Mouse (Mus musculus): ENCODE results near the gene Slc9a9. TPM values are rescaled to one million over a fixed set of nuclear protein-coding genes. Genes with fewer than 3 reads are reported as not detected.
A peak's percentile ranks its signal among the peaks of the same experiment; 100 is the strongest.

Gene Slc9a9
- polyA plus RNA-seq, 2 experiments, result 3.7 to 5.1 TPM

DNA sequence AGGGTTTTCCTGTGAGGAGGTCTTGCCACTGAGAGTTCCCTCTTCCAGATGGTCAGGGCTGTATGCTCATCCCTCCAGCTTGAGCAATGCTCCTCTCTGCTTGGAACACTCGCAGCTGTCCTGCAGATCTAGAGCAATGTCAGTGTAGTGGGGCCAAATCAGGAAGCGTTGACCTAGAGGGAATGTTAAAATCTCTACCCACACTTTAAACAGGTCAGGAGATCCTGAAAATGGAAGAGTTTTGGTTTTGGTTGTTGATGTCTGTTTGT is 36.0 kb downstream of the Slc9a9 start:
- no peak for ATAC-seq (ENCODE audit: low FRiP score, low read depth)

DNA sequence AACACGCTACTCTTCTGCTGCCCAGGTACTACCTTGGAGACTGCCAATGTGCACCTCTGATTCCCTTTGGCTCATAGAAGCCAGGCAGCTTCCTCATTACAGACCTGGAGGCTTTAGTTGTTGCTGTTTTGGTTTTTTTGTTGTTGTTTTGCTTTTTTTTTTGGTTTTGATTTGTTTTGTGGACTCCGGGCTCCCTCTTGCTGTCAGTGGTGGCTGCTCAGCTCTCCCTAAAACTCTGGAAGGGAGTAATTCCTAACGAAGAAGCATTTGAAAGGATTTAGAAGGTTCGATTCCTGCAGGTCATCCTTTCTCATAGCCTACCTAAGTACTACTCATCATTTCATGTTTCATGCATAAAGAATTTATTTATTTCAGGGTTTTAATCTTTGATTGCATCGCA is 42.4 kb downstream of the Slc9a9 start:
- no peaks in the 10 kb centered on the region for H3K9me3 ChIP-seq (ENCODE audit: control insufficient read depth, low read length)
- no peak for DNase-seq (ENCODE audit: low spot score)
- no peak for TF ChIP-seq POLR2A (IDR thresholded peaks at IDR 0.05; ENCODE audit: borderline replicate concordance, extremely low read depth, insufficient read depth, insufficient read length)
- H3K4me2 ChIP-seq (replicated peaks; ENCODE audit: low read depth, low read length, severe bottlenecking), result no peak overlapping the region
- H3K4me1 ChIP-seq (ENCODE audit: control insufficient read depth, insufficient read depth, low read length), result no peaks in the 10 kb centered on the region
- H3K27ac ChIP-seq (replicated peaks; ENCODE audit: low read depth, low read length), result no peak overlapping the region
- no peak for ATAC-seq (ENCODE audit: low FRiP score, low read depth)
- H3K36me3 ChIP-seq (ENCODE audit: control insufficient read depth, insufficient read depth, low read length), result no peaks in the 10 kb centered on the region
- no peak overlapping the region for H3K4me3 ChIP-seq (replicated peaks; ENCODE audit: low read length)
- H3K9ac ChIP-seq (ENCODE audit: low read depth, low read length, severe bottlenecking), result no peak overlapping the region
- no peaks in the 10 kb centered on the region for H3K27me3 ChIP-seq (ENCODE audit: control insufficient read depth, insufficient read depth, low read length)
- WGBS, result 88% methylated on average over 5 of the region's 5 CpGs

More for the DNA sequence above, 36.0 kb downstream of the Slc9a9 start:
- Histone ChIP-seq H3K4me3 (replicated peaks; ENCODE audit: low read length) (no peak overlapping the region), H3K9me3 (ENCODE audit: control insufficient read depth, low read length) (no peaks in the 10 kb centered on the region), H3K27me3 (ENCODE audit: control insufficient read depth, insufficient read depth, low read length) (no peaks in the 10 kb centered on the region), H3K36me3 (ENCODE audit: control insufficient read depth, insufficient read depth, low read length) (no peaks in the 10 kb centered on the region), H3K4me2 (replicated peaks; ENCODE audit: low read depth, low read length, severe bottlenecking) (no peak overlapping the region), H3K9ac (ENCODE audit: low read depth, low read length, severe bottlenecking) (no peak overlapping the region), H3K27ac (replicated peaks; ENCODE audit: low read depth, low read length) (no peak overlapping the region), H3K4me1 (ENCODE audit: control insufficient read depth, insufficient read depth, low read length) (no peaks in the 10 kb centered on the region)
- 78% methylated on average over 2 of the region's 2 CpGs for WGBS
- no peak for DNase-seq (ENCODE audit: low spot score)
- TF ChIP-seq POLR2A (IDR thresholded peaks at IDR 0.05; ENCODE audit: borderline replicate concordance, extremely low read depth, insufficient read depth, insufficient read length), result no peak

DNA sequence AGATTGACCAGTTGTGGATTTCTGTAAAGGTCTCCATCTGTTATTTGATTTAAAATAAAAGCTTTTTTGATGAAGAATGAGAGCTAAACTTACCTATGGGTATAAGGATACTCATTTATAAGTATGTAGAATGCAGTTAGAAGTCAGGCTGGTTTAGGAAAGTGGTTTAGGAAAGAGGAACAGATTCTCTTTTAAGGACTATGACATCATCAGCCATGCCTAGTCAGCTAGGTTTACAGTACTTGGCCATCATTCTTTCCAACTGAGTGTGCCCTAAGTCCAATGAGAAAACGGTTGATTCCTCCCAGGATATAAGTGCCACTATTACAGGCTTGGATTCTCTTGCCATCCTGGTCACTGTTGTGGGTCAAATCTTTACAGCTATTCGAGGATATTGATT is 47.0 kb downstream of the Slc9a9 start:
- Histone ChIP-seq H3K27me3 (ENCODE audit: control insufficient read depth, insufficient read depth, low read length) (no peaks in the 10 kb centered on the region), H3K9me3 (ENCODE audit: control insufficient read depth, low read length) (no peaks in the 10 kb centered on the region), H3K4me3 (replicated peaks; ENCODE audit: low read length) (no peak overlapping the region), H3K9ac (ENCODE audit: low read depth, low read length, severe bottlenecking) (no peak overlapping the region), H3K36me3 (ENCODE audit: control insufficient read depth, insufficient read depth, low read length) (no peaks in the 10 kb centered on the region), H3K4me2 (replicated peaks; ENCODE audit: low read depth, low read length, severe bottlenecking) (no peak overlapping the region), H3K4me1 (ENCODE audit: control insufficient read depth, insufficient read depth, low read length) (no peaks in the 10 kb centered on the region), H3K27ac (replicated peaks; ENCODE audit: low read depth, low read length) (no peak overlapping the region)
- ATAC-seq (ENCODE audit: low FRiP score, low read depth) (no peak), DNase-seq (ENCODE audit: low spot score) (no peak)
- TF ChIP-seq POLR2A (IDR thresholded peaks at IDR 0.05; ENCODE audit: borderline replicate concordance, extremely low read depth, insufficient read depth, insufficient read length), result no peak
- WGBS, result 71% methylated on average over 2 of the region's 2 CpGs

DNA sequence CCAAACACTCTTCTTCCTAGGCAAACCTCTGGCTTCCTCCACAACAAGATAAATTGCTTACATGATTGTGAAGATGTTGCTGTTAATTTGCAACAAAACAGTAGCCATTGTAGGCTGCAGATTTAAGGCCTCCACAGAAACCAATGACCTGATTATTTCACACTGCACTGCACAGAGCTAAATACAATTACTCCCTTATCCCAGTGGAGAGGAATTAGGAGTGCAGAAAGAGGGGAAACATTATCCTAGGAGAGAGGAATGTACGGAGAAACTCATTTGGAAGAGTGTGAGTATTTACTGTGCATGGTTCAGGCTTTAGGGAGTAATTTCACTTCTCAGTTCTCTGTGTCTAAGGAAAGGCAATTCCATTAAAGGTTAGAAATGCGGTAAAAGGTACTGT is 53.9 kb downstream of the Slc9a9 start:
- H3K9me3 ChIP-seq (ENCODE audit: control insufficient read depth, low read length), result no peaks in the 10 kb centered on the region
- WGBS, result 56% methylated on average over 2 of the region's 2 CpGs
- no peaks in the 10 kb centered on the region for H3K27me3 ChIP-seq (ENCODE audit: control insufficient read depth, insufficient read depth, low read length)
- ATAC-seq (ENCODE audit: low FRiP score, low read depth) (no peak), DNase-seq (ENCODE audit: low spot score) (no peak)
- no peaks in the 10 kb centered on the region for H3K4me1 ChIP-seq (ENCODE audit: control insufficient read depth, insufficient read depth, low read length)
- no peaks in the 10 kb centered on the region for H3K36me3 ChIP-seq (ENCODE audit: control insufficient read depth, insufficient read depth, low read length)
- no peak overlapping the region for H3K4me2 ChIP-seq (replicated peaks; ENCODE audit: low read depth, low read length, severe bottlenecking)
- no peak overlapping the region for H3K9ac ChIP-seq (ENCODE audit: low read depth, low read length, severe bottlenecking)
- no peak overlapping the region for H3K4me3 ChIP-seq (replicated peaks; ENCODE audit: low read length)
- no peak overlapping the region for H3K27ac ChIP-seq (replicated peaks; ENCODE audit: low read depth, low read length)
- no peak for TF ChIP-seq POLR2A (IDR thresholded peaks at IDR 0.05; ENCODE audit: borderline replicate concordance, extremely low read depth, insufficient read depth, insufficient read length)

DNA sequence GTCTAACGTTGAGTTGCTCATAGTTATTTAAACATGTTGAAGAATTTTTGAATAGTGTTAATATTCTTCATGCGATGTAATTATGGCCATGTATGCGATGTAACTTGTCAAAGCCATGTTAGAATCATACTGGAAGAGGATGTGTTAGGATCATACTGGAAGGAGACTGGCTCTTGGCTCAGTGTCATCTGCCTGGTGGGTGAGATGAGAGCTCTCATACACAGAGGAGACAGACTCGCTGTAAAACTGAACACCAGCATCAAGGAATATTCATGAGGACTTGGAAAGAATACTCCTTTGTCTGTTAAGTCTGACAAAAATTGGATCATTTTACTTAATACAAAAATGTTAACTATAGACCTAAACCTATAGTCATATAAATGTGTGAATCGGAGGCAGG is 55.4 kb downstream of the Slc9a9 start:
- DNase-seq (ENCODE audit: low spot score) (no peak), ATAC-seq (ENCODE audit: low FRiP score, low read depth) (no peak)
- no peaks in the 10 kb centered on the region for H3K36me3 ChIP-seq (ENCODE audit: control insufficient read depth, insufficient read depth, low read length)
- TF ChIP-seq POLR2A (IDR thresholded peaks at IDR 0.05; ENCODE audit: borderline replicate concordance, extremely low read depth, insufficient read depth, insufficient read length), result no peak
- no peak overlapping the region for H3K4me3 ChIP-seq (replicated peaks; ENCODE audit: low read length)
- 89% methylated on average over 5 of the region's 5 CpGs for WGBS
- H3K27ac ChIP-seq (replicated peaks; ENCODE audit: low read depth, low read length), result no peak overlapping the region
- no peaks in the 10 kb centered on the region for H3K4me1 ChIP-seq (ENCODE audit: control insufficient read depth, insufficient read depth, low read length)
- no peak overlapping the region for H3K4me2 ChIP-seq (replicated peaks; ENCODE audit: low read depth, low read length, severe bottlenecking)
- H3K9ac ChIP-seq (ENCODE audit: low read depth, low read length, severe bottlenecking), result no peak overlapping the region
- H3K27me3 ChIP-seq (ENCODE audit: control insufficient read depth, insufficient read depth, low read length), result no peaks in the 10 kb centered on the region
- no peaks in the 10 kb centered on the region for H3K9me3 ChIP-seq (ENCODE audit: control insufficient read depth, low read length)

DNA sequence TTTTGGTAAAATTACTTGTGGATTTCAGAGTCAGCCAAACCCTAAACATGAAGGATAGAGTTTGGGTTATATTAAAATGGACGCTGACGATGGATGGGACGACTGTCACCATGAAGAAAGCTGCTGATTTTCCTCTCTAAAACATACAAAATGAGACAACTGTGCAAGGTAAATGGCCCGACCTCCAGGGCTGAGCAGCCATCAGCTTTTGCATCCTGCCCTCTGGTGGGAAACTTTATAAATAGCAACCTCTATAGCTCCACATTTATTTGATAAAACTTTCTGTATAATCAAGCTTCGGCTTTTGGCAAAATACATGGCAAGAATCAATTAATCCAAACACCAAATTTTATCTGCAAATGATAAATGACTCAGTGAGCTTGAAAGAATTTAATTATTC is 57.7 kb downstream of the Slc9a9 start:
- H3K4me1 ChIP-seq (ENCODE audit: control insufficient read depth, insufficient read depth, low read length), result no peaks in the 10 kb centered on the region
- no peak overlapping the region for H3K4me3 ChIP-seq (replicated peaks; ENCODE audit: low read length)
- no peak overlapping the region for H3K27ac ChIP-seq (replicated peaks; ENCODE audit: low read depth, low read length)
- no peak for TF ChIP-seq POLR2A (IDR thresholded peaks at IDR 0.05; ENCODE audit: borderline replicate concordance, extremely low read depth, insufficient read depth, insufficient read length)
- H3K9me3 ChIP-seq (ENCODE audit: control insufficient read depth, low read length), result no peaks in the 10 kb centered on the region
- peak; percentile 79 for DNase-seq (ENCODE audit: low spot score)
- no peaks in the 10 kb centered on the region for H3K36me3 ChIP-seq (ENCODE audit: control insufficient read depth, insufficient read depth, low read length)
- no peak overlapping the region for H3K4me2 ChIP-seq (replicated peaks; ENCODE audit: low read depth, low read length, severe bottlenecking)
- no peak for ATAC-seq (ENCODE audit: low FRiP score, low read depth)
- no peak overlapping the region for H3K9ac ChIP-seq (ENCODE audit: low read depth, low read length, severe bottlenecking)
- no peaks in the 10 kb centered on the region for H3K27me3 ChIP-seq (ENCODE audit: control insufficient read depth, insufficient read depth, low read length)
- WGBS, result 35% methylated on average over 5 of the region's 5 CpGs
